Mouse (Mus musculus) gastrocnemius, postnatal 14 days (tissue): ENCODE measurements at regions not wholly inside any gene's neighbourhood (a gene's known extent, or its start where the extent isn't known, plus 50 kb on each side); places are given as distances from the start of the nearest gene placed in this dataset.
A peak's percentile ranks its signal among the peaks of the same experiment; 100 is the strongest.

Source experiments
- DNase-seq: peaks from one replicate; pipeline ENCODE4 v3.0.0; 2021; ENCODE audit warnings: mixed read lengths
- intact Hi-C: fragments of 180-260 bp; cut with DNase I; formaldehyde crosslinking; loops from one replicate; pipeline ENCODE4 v1.15.1; 2025; ENCODE audit warnings: low total_unique reads

DNA sequence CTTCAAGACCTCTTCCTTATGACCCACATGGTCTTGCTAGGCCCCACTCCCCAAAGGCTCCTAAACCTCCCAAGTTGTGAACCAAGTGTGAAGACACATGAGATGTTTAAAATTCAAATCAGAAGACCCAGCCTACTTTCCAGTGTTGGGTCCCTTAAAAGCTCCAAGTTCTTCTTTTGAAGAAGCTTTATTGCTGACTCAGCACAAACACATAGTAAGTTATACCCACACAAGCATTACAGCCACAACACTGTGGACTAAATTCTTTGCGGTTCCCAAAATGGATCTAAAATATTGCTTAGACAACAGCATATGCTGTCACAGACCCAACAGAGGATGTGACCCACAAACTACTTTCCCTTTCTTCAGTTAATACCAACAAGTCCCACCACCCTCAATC lies 186.0 kb upstream of the Satb2 start:
- DNase-seq: no peak
- intact Hi-C loops: no loop called here

DNA sequence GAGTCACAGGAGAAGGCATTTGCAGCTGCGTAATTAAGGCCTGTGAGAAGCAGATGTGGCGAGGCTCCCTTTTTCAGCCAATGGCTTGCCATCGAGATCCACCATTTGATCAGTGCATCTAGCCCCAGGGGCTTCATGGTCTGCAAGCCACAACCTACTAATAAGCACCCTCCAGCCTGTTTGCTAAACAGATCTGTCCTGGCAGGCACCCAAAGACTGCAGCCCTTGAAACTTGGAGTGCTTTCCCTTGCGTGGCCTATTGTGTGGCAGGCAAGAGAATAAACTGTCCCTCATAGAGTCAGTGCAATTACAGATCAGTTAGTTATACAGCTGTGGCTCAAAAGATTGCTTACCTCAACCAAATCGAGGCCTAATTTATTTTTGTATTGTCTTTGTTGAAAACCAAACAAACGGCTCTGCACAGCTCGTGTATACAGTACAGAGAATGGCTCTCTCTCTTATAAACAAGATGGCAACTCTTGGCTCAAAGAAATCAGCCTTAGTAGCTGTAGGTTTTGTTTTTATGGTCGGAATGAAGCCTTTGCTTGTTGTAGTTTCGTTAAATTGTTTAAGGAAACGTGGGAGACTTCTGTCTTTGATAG lies 195.9 kb upstream of the Satb2 start:
- no peak for DNase-seq
- intact Hi-C loops: no loop called here

DNA sequence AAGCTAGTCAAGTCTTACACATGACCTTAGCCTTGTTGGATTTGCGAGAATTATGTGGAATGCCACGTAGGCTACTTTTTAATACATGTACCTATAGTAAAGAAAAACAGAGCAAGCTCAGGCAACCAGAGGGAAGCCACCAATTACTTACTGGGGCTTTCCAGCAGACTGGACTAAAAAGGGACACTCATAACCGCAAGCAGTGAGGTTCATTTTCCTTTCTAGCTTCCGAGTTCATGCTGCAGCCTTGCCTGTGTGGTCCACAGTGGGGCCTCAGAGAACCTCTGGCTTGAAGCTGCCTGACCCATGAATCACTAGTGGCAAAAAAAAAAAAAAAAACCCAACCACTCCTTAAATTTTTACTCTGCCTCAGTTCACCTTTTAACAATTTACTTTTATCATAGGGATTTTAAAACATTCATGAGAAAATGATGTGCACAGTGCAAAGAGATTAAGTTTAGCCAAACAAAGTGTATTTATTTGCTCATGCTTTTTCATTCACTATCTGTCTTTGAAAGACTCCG lies 188.6 kb upstream of the 1700066M21Rik start:
- intact Hi-C loops: no loop called here
- DNase-seq: no peak

DNA sequence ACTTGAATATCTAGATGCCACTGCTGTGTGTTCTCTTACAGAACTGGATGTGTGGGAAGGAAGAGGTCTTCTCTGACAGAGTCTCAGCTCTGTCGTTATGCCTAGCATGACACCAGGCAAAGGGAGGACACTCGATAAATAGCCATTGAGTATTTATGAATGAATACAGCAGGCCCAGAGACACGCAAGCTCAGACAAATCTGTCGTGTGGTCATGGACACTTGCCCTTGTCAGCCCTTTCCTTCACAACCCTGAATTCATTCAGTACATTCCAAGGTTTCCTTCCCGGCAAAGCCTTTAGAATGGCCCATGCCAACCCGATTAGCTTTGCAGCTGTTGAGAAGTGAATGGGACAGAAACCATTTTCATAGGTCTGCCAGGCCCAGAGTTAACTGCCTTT lies 176.1 kb upstream of the 1700066M21Rik start:
- DNase-seq: no peak
- intact Hi-C loops: no loop called here

DNA sequence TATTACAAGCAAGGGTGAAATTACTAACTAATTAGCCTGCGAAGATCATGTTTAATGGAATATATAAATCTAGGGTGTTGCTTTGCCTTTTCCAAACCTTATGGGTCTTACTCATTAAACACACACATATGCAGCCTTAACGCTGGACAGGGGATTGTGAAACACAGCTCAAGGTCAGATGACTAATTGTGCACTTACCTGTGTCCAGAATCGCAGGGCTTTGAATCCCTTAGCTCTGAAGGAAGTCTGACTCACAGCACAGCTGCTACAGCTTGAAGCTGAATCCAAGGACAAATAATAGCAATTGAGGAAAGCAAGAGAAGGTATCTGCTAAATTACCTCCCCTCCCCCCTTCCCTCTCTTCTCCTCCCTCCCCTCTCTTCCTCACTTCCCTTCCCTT lies 173.1 kb upstream of the 1700066M21Rik start:
- DNase-seq: no peak
- intact Hi-C loops: no loop called here

DNA sequence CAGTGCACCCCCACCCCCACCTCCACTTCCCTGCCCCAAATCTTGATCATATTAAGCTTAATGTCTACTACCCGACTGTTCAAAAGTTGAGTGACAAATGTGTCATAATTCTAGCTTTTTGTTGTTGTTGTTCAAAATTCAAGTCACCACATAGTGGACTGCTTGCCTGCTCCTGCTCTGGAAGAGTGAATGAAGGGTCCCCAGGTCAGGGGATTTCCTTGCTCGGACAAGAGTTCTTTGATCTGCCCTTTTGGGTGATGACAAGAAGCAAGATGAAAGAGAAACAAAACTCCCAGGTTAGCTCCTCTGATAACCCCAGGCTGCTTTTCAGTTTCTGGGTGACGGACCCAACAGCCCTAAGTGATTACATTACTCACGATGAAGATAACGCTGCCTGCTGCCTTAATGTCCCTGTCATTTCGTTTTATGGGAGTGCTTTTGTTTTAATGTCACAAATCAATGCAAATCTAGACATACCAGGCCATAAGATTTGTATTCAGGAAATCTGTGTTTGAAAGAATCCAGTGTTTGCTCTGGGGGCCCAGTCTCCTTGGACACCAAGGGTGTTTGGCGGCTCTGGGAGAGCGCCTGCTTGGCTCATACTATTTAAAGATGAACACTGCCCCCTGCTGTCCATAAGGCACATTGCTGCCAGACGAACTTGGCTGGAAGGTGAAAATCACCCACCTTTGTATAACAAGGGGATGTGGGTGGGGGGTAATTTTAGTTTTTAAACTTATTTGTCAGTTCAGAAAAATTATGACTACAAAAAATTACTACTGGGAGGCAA lies 172.0 kb upstream of the 1700066M21Rik start:
- intact Hi-C loops: loop anchor here (5.0 kb wide), 2 partner anchors 1243 to 1318 kb away; no protein-coding TSS in a partner anchor
- peak; percentile 49 for DNase-seq

DNA sequence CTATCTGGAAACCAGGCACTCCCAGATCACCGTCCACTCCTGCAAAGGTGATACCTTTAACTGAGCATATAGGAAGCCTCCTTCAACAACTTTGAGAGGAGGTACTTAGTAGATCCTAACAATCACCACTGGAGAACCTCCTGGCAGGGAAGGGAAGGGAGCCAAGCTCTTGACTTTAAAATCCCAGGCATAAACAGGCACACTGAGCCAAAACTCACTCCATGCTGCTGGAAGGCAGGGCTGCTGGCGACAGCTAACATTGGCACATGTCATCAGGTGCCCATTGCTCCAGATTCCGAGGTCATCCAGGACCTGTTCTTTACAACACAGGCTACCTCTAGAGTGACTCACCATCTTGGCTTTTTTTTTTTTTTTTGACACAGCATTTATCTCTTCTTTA lies 170.9 kb upstream of the 1700066M21Rik start:
- intact Hi-C loops: loop anchor here (5.0 kb wide), 2 partner anchors 1244 to 1319 kb away; no protein-coding TSS in a partner anchor
- DNase-seq: no peak

DNA sequence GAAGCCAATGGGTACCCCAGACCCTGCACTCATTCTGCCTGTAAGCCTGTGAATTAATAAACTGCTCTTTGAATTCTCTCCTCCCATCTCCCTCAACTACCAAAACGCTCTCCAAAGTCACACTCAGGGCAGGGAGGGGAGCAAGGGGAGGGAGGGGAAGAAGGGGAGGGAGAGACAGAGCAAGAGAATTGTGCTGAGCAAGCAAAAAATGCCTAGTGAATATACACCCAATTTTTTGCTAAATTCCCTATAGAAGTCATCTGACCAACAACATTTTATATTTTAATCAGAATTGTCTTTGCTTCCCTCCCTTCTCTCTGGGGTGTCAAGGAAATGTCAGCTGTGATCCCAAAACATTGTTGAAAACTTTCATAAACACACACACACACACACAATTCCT lies 170.5 kb upstream of the 1700066M21Rik start:
- intact Hi-C loops: loop anchor here (5.0 kb wide), 2 partner anchors 1245 to 1320 kb away; no protein-coding TSS in a partner anchor

DNA sequence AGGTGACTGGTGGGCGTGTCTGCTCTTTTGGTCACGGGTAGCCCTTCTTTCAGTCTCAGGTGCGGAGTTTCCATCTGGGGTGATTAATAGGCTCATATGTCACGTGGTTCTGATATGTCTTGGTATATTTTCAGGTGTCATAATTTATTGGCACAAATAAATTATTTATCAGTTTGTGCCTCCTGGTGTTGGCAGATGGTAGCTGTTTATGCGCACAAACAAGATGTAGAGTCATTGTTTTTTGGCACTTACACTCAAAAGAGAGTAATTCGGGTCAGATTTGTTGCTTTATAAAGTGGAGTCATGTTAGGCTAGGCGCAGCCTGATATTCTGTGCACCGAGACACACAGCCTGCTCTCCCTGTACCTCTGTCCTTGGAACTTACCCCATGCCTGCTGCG lies 169.0 kb upstream of the 1700066M21Rik start:
- intact Hi-C loops: loop anchor here (5.0 kb wide), 2 partner anchors 1246 to 1321 kb away; no protein-coding TSS in a partner anchor

More for the DNA sequence above, 170.5 kb upstream of the 1700066M21Rik start:
- DNase-seq: no peak

DNA sequence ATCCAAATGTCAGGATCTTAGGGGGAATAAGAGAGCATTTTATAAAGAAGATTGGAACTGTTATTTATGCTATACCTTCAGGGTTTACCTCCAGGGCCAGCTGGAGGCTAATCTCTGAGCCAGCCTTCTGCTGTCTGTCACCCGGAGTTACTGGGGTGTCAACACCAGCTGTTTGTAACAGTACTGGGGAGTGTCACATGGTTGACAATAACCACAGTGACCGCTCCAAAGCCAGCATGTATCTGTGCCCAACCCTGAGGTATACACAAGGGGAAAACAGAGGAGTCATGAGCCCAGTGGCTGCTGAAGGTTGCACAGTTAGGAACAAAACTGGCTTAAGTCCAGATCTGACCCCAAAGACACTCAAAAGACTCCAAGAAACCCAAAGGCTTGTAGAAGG lies 168.1 kb upstream of the 1700066M21Rik start:
- intact Hi-C loops: loop anchor here (5.0 kb wide), 2 partner anchors 1247 to 1322 kb away; no protein-coding TSS in a partner anchor
- DNase-seq: no peak

More for the DNA sequence above, 169.0 kb upstream of the 1700066M21Rik start:
- no peak for DNase-seq

DNA sequence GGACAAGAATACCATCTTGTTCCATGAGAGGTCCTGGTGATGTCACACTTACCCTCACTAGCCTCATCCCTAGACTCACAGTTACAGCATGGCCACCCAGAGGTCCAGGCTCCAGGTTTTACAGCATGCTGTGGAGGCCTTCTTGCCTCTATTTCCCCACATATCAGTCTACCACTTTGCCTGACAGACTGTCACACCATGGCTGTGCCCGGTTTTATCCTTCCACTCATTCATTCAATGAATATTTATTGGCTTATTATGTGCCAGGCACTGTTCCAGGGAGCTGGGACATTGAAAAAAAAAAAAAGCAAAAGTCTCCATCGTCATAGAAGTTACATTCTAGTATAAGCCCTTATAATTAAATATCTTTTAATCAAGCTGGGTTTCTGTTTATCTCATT lies 166.4 kb upstream of the 1700066M21Rik start:
- intact Hi-C loops: no loop called here

DNA sequence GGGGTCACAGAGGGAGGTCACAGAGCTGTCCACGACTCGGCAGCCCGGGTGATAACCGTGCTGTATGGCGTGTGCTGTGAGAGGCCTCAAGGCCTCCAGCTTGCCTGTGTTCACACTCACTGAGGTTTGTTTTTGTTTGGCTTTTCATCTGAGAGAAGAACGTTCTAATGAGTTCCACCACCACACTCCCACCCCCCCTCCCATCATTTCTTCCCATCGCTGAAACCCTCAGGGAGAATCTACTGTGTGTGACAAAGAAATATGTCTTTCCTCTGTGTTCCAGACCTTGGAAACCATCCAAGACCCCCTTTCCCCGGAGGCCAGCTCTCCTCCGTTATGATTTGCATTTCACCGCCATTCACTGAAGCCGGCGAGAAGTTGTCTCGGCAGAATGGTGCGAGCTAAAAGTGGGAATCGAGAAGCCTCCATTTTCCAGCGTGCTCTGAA lies 164.0 kb upstream of the 1700066M21Rik start:
- DNase-seq: no peak
- intact Hi-C loops: no loop called here

More for the DNA sequence above, 166.4 kb upstream of the 1700066M21Rik start:
- no peak for DNase-seq

DNA sequence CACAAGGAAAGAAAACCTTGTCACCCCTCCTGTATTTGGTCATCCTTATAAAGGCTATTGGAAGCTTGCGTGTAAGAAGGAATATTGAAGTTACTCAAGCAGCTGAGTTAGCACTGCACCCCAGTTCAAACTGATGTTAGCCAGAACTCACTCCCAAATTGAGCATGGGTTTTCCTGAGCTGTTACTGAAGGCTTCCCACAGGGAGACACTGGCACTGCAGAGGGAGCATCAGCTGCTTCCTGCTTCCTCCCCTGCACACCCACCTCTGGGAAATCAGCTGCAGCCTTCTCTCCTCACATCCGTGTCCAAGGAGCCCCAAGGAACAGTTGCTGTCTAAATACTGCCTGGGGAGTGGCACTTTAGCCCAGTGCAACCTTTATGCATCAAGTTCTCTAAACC lies 163.2 kb upstream of the 1700066M21Rik start:
- DNase-seq: no peak
- intact Hi-C loops: no loop called here

DNA sequence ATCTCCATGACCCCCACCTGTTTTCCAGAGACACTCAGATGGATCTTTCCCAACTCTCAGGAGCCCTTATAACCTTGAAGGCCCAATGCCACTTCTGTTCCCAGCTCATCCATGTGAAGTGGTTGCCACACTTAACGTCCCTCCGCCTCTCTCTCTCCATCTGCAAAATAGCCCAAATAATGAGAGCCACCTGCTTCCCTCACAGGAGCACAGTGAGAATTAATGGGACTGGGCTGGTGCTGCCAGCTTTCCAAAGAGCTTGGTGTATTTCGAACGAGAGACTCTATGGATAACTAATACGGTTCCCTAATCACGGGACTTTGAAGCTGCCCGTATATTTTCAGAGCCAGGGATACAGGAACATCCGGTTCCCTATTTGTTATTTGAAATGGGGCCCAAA lies 159.8 kb upstream of the 1700066M21Rik start:
- intact Hi-C loops: no loop called here
- no peak for DNase-seq

DNA sequence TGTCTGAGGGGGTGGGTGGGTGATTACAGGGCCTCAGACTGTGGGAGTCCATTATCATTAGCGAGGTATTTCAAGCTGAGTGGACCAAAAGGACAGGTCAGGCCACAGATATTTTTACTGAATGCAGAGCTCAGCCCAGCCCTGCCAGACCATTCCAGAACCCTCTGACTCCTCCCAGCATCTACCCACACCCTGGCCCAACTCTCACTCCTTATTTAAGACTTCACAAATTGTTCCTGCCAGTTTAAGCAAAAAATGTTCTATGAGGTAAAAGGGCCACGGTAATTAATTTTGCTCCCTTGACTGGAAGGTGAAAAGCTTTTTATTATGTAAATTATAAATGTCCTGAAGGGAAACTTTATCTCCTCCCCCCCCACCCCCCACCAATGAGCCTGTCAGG lies 159.3 kb upstream of the 1700066M21Rik start:
- intact Hi-C loops: no loop called here

DNA sequence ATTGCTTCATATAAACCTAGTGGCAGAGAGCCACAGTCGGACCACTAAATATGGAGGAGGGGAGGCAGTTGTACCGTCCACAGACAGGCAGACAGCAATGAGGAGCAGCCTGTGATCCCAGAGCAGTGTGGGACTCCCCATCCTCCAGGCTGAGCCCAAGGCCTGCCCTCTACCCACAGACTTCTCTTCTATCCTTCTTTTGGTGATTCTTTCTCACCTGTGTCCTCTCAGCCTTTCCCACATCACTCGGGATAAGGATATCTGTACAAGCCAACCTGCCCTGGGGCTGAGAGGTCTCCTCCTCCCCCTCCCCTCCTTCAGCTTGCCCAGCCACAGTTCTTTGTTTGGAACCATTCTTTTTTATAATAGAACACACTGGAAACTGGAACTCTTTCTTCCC lies 158.8 kb upstream of the 1700066M21Rik start:
- no peak for DNase-seq
- intact Hi-C loops: no loop called here

More for the DNA sequence above, 159.3 kb upstream of the 1700066M21Rik start:
- no peak for DNase-seq

DNA sequence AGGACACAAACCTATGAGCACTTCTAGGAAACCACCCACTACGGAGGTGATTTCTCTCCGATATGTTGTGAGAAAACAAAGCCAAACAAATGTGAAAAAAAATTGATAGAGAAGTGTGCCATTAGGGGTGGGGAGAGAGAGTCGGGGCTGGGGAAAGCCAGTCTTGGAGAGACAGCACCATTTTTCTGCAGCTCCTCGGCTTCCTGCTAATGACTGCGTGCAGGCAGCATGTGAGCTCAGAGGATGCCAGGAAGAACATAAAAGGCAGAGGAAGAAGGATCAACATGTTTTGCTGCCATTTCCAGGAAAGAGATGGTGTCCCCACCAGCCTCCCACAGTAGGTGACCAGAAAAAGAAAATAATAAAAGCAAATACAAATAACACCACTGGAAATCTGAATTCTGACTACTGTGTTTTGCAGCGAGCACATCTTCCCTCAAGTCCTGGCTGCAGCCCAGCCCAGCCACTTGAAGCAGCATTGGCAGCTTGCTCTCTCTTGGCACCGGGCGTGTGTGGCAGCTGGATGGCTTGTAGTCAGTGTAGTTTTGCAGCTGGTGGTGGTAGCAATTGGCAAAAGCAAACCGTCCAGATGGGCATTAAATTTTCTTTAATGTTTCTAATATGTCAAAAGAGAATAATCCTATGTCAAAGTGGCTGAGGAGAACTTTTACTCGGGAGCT lies 152.9 kb upstream of the 1700066M21Rik start:
- intact Hi-C loops: no loop called here
- DNase-seq: peak; percentile 72

DNA sequence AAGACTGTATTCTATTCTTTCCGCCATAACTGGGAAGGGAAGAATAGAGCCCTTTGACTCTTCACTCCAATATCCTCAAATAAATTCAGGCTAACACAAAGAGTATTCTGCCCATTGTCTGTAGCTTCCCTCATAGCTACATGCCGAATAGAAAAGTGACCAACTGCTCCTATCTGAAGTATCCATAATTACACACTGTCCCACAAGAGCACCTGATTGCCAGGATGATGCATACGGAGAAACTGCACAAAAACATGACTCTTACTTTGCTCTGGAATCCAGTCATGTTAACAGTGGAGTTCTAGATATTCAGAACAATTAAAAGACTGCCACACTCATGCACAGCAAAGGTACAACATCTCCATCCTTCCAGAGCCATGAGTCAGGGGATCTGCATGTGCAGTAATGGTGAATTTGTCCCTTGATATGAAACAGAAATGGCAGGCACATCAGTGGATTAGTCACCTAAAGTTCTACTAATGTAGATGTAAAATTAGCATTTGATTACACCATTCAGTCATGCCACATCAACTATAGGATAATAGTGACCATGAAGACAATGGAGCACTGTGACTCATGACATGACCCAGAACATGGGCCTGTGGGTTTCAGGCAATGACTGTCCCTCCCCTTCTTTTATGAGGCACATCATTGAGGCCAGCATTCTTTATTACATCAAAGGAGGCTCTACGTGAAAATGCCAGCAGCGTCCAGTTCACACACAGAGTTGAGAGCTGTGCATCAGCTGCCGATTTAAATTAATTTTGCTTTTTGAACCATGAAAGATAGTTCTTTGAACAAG lies 133.6 kb upstream of the 1700066M21Rik start:
- intact Hi-C loops: no loop called here
- DNase-seq: no peak

DNA sequence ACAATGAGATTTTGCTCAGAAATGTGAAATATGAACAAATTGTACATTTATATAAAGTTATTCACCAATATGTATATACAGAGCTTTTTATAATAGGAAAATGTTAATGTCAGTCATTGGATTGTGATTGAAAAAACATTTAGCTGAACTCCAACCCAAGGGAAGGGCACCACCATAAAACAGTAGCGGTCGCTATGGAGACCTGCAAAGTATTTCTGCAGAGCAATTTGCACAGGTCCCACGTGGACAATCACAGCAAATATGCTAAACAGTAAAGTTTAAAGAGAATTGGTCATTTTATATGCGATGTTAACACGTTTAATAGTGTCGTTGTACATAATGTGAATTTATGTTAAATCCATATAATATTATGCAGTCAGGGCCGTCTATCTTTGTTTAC lies 117.8 kb upstream of the 1700066M21Rik start:
- intact Hi-C loops: no loop called here
- DNase-seq: no peak
